8 mouse cellular contexts compared by ENCODE assay signal in the genomic region with DNA sequence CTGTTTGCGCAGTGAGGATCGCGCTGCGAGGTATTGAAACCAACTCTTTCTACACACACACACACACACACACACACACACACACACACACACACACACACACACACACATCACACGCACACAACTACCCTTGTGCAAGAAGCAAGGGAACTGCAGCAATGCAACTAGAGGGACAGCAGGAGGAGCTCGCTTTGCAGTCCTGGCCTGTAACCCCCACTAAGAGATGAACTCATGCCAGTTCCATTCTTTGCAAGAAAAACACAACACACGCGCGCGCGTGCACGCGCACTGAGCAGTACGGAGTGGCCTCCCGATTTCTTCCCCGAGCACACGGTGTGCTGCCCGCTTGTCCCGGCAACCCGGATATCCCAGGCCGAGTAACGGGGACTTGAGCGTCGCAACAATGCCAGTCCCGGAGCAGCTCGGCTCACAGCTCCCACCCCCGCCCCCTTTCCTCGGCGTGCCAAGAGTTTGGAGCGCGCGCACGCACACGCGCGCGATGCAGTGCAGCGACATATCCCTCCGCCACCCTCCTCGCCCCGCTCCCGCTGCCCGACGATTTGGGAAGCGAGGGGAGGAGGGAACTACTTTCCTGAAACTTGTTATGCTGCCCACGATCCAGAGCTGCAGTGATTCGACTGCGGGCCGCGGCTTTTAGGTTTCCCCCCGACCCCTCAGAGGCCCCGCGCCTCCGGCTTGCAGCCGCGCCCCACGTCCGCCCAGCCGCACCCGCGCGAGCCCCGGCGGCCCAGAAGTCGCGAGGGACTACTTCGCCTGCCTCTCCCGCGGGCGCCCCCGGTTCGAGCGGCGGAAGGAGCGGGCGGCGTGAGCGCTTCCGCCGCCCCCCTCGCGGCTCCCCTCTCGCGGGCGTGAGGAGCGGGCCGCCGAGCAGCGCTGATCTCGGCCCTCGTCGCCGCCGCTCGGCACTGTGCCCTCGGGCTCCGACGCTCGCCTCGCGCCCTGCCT. TPM values are rescaled to one million over a fixed set of nuclear protein-coding genes. Genes with fewer than 3 reads are reported as not detected.
A peak's percentile ranks its signal among the peaks of the same experiment; 100 is the strongest.
DNase-seq lines count a peak whose midpoint lies in the region; ATAC-seq lines count a peak whose summit lies in the region.

No protein-coding gene starts in this region.

- H3K36me3 ChIP-seq in lung, embryonic 16.5 days (ENCODE audit: control insufficient read depth, insufficient read depth, low read length) = no peaks in the 10 kb centered on the region

- peak overlapping the region; percentile 100 for H3K27ac ChIP-seq in lung, embryonic 16.5 days (ENCODE audit: low read length)

- under 1% methylated on average over 62 of the region's 101 CpGs for WGBS in lung, embryonic 16.5 days

- H3K27me3 ChIP-seq in lung, embryonic 16.5 days (ENCODE audit: control insufficient read depth, insufficient read depth, low read depth, low read length) = no peaks in the 10 kb centered on the region

- peak; percentile 81 for DNase-seq in MEL-GATA-1-ER (ENCODE audit: extremely low read depth, low read depth)
- peak; percentile 91 for DNase-seq in cerebellum, adult 8-10 months
- peak; percentile 97 for DNase-seq in forelimb bud, embryonic 11.5 days (ENCODE audit: low read depth, low spot score)
- DNase-seq in layer of hippocampus, adult 9-10 months (ENCODE audit: low spot score) = peak; percentile 83
- peak; percentile 75 for DNase-seq in ovary, postnatal 10 days (ENCODE audit: low spot score)
- DNase-seq in thymus, postnatal 10 days (ENCODE audit: low spot score in 2 of 2) = peak; percentile 83 to 84

- ATAC-seq in hematopoietic stem cell, adult 5-6 weeks (replicated peaks in 1 of 2; ENCODE audit: insufficient read depth in 1 of 2, low FRiP score in 2 of 2, low TSS enrichment in 1 of 2, low read depth in 1 of 2, poor library complexity in 2 of 2, severe bottlenecking in 2 of 2) = peak; percentile 70 to 74
- ATAC-seq in lung, embryonic 16.5 days (ENCODE audit: low read depth) = peak; percentile 82

- peak overlapping the region; percentile 98 for H3K4me3 ChIP-seq in lung, embryonic 16.5 days (ENCODE audit: low read length)

- no peaks in the 10 kb centered on the region for H3K9me3 ChIP-seq in lung, embryonic 16.5 days (ENCODE audit: control insufficient read depth, low read length)

- peaks cover 16% of the 10 kb centered on the region for H3K4me1 ChIP-seq in lung, embryonic 16.5 days (replicated peaks; ENCODE audit: control insufficient read depth, insufficient read depth, low read length)

- H3K9ac ChIP-seq in lung, embryonic 16.5 days (ENCODE audit: low read length) = peak overlapping the region; percentile 99

- peak overlapping the region; percentile 79 for H3K4me2 ChIP-seq in lung, embryonic 16.5 days (ENCODE audit: low read depth, low read length)

RNA-seq across cellular contexts. Expression of a gene that starts 0.6 kb away (rescaled TPM):
- 57.6 and 58.6 TPM in 2 replicates for total RNA-seq in hematopoietic stem cell, adult 5-6 weeks (2017)
- 9.8 and 10.4 TPM in 2 replicates for polyA plus RNA-seq in lung, embryonic 16.5 days (2015; fragmentation: Nextera tagmentation; extraction: Ambion mirVana)

Comparison
In these comparisons a context has a peak if more than half of its experiments do, and no peak if none do; other contexts are left out.
1. Peak in every context shown above with its lines: DNase-seq, ATAC-seq, H3K4me3 ChIP-seq and H3K27ac ChIP-seq.